Comparison of ENCODE assay signal across 8 mouse cellular contexts in the genomic region with DNA sequence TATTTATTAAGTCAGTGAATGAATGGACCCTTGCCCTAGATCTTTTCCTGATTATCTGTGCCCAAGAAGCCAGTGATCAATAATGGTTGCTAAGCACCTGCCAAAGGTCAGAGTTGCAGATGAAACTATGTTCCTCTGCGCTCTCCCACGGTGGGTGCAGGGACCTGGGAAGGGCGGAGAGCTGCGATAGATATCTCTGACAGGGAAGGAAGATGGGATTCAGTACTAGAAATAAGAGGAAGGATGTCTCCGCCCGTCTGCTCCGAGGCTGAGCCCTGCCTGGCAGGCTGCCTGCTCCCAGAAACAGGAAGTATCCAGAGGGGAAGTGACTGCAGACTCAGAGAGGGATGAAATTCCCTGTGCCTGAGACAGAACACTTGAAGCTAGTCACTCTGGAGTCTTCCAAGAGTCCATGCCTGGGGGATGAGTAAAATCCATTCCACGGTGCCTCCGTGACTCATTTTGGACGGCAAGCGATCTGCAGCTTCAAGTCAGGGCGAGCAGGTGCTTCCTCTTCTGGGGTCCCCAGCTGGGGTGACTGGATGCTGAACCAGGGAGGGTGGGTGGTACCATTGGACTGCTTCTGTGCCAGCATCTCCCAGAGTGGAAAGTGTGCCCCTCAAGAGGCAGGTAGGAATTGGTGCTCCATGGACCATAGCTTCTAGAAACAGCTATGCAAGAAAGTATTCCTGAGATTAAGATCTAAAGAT. TPM values are rescaled to one million over a fixed set of nuclear protein-coding genes. Genes with fewer than 3 reads are reported as not detected.
DNase-seq lines count a peak whose midpoint lies in the region; ATAC-seq and TF ChIP-seq lines count a peak whose summit lies in the region.

No protein-coding gene starts in this region.

- no peak for TF ChIP-seq CTCF in thymus, adult 2 months (IDR thresholded peaks at IDR 0.05; ENCODE audit: borderline replicate concordance, control insufficient read depth, extremely low read depth, insufficient read depth, low read length, poor library complexity)
- TF ChIP-seq CTCF in embryonic fibroblast, embryonic 13.5 days (IDR thresholded peaks at IDR 0.05; ENCODE audit: borderline replicate concordance, insufficient read depth, low read length): no peak

- peak; percentile 11 for DNase-seq in thymus, adult 2 months
- DNase-seq in thymus, postnatal 36 days: no peak
- peak; percentile 58 for DNase-seq in intestine, embryonic 14.5 days (ENCODE audit: low spot score)
- DNase-seq in lung, adult 18-20 months: peak; percentile 89 to 92
- peak; percentile 30 to 53 for DNase-seq in urinary bladder, adult 18-20 months (ENCODE audit: low spot score in 2 of 2)
- DNase-seq in left cerebral cortex, adult 11 months (ENCODE audit: low spot score): no peak
- no peak for DNase-seq in frontal cortex, postnatal 25 days (ENCODE audit: low spot score in 2 of 2)

- no peak overlapping the region for H3K27ac ChIP-seq in thymus, adult 2 months (ENCODE audit: control insufficient read depth, insufficient read depth, low read length)
- peak overlapping the region; percentile 64 for H3K27ac ChIP-seq in embryonic fibroblast, embryonic 13.5 days (ENCODE audit: insufficient read depth, low read length)
- H3K27ac ChIP-seq in intestine, embryonic 14.5 days (ENCODE audit: low read depth): no peak overlapping the region

- 11% methylated on average over 12 of the region's 12 CpGs for WGBS in thymus, adult 2 months
- WGBS in intestine, embryonic 14.5 days: 51% methylated on average over 12 of the region's 12 CpGs

- H3K4me2 ChIP-seq in intestine, embryonic 14.5 days (ENCODE audit: low read length): 0 out of 2 replicates have a peak overlapping the region, but pooled peaks have one; percentile 7

- no peak overlapping the region for H3K9ac ChIP-seq in intestine, embryonic 14.5 days (ENCODE audit: low read length)

- no peaks in the 10 kb centered on the region for H3K36me3 ChIP-seq in thymus, adult 2 months (ENCODE audit: control insufficient read depth, insufficient read depth, low read length)
- no peaks in the 10 kb centered on the region for H3K36me3 ChIP-seq in intestine, embryonic 14.5 days (ENCODE audit: control insufficient read depth, insufficient read depth, low read length)

- peaks cover 27% of the 10 kb centered on the region for H3K4me1 ChIP-seq in thymus, adult 2 months (replicated peaks; ENCODE audit: control insufficient read depth, insufficient read depth, low read length)
- peaks cover 10% of the 10 kb centered on the region; the same call in 1 of the 2 replicates for H3K4me1 ChIP-seq in embryonic fibroblast, embryonic 13.5 days (ENCODE audit: control insufficient read depth, insufficient read depth, low read length)
- peaks cover 10% of the 10 kb centered on the region; the same call in 1 of the 2 replicates for H3K4me1 ChIP-seq in intestine, embryonic 14.5 days (replicated peaks; ENCODE audit: control insufficient read depth, insufficient read depth, low read length)

- 0 out of 2 replicates have a peak, but pooled peaks have one; percentile 47 for ATAC-seq in intestine, embryonic 14.5 days (replicated peaks; ENCODE audit: low FRiP score, low TSS enrichment, low read depth)

- TF ChIP-seq POLR2A in thymus, adult 2 months (IDR thresholded peaks at IDR 0.05; ENCODE audit: control insufficient read depth, extremely low read depth, insufficient read depth, low read length, poor library complexity): no peak
- no peak for TF ChIP-seq POLR2A in embryonic fibroblast, embryonic 13.5 days (IDR thresholded peaks at IDR 0.05; ENCODE audit: low read depth, low read length)

- H3K4me3 ChIP-seq in thymus, adult 2 months (ENCODE audit: control insufficient read depth, insufficient read depth, low read length): no peak overlapping the region
- H3K4me3 ChIP-seq in embryonic fibroblast, embryonic 13.5 days (ENCODE audit: insufficient read depth, low read length): no peak overlapping the region
- H3K4me3 ChIP-seq in intestine, embryonic 14.5 days (ENCODE audit: low read depth, low read length): no peak overlapping the region

- no peaks in the 10 kb centered on the region for H3K9me3 ChIP-seq in intestine, embryonic 14.5 days (ENCODE audit: control insufficient read depth, low read length)

- no peaks in the 10 kb centered on the region for H3K27me3 ChIP-seq in thymus, adult 2 months (ENCODE audit: control insufficient read depth, insufficient read depth, low read length)
- no peaks in the 10 kb centered on the region for H3K27me3 ChIP-seq in intestine, embryonic 14.5 days (replicated peaks; ENCODE audit: control insufficient read depth, insufficient read depth, low read length)

RNA-seq across cellular contexts. Expression of a gene that starts 36.9 kb away (rescaled TPM):
- 9.5 and 9.9 TPM in 2 replicates for polyA plus RNA-seq in thymus, adult 2 months (2012; rRNA removed)
- polyA plus RNA-seq in embryonic fibroblast, embryonic 13.5 days (2011; ENCODE audit: insufficient read length, low read depth, missing spikeins): 56.3 and 60.3 TPM in 2 replicates
- polyA plus RNA-seq in intestine, embryonic 14.5 days (2014; fragmentation: Nextera tagmentation; extraction: Ambion mirVana): 17.1 and 19.2 TPM in 2 replicates

RNA-seq across cellular contexts. Expression of a gene that starts 41.9 kb away (rescaled TPM):
- polyA plus RNA-seq in thymus, adult 2 months (2012; rRNA removed): 103 and 134 TPM in 2 replicates
- polyA plus RNA-seq in embryonic fibroblast, embryonic 13.5 days (2011; ENCODE audit: insufficient read length, low read depth, missing spikeins): 215 and 225 TPM in 2 replicates
- 416 and 452 TPM in 2 replicates for polyA plus RNA-seq in intestine, embryonic 14.5 days (2014; fragmentation: Nextera tagmentation; extraction: Ambion mirVana)

Comparison
In these comparisons a context has a peak if more than half of its experiments do, and no peak if none do; other contexts are left out.
1. DNase-seq: peak in thymus, adult 2 months (single experiment), intestine, embryonic 14.5 days (single experiment), lung, adult 18-20 months (2 of 2) and urinary bladder, adult 18-20 months (2 of 2); none in thymus, postnatal 36 days (0 of 2), left cerebral cortex, adult 11 months (single experiment) and frontal cortex, postnatal 25 days (0 of 2).